Comparison of ENCODE assay signal across 11 mouse cellular contexts in the genomic region with DNA sequence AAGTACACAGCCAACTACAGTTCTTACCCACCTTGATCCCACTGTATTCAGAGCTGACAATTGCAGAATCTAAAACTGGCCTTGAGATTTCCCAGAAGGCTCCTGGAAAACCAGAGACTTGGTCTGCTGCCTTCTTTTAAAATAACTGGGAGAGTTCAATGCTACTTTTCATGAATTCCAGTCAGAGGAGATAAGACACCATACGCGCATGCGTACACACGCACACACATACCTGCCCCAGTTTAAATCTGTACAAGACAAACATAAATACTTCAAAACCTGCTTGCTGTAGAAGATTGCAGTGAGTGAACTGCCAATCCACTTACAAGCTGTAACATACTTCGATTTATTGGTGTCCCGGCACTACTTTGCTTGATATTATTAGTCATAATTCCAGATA.
"Had no signal": no experiment of that assay in that cellular context is flagged by ENCODE, and none has a peak within 500 bp of the region (broad histone marks: within the 10 kb centered on the region; RNA-seq: fewer than 3 reads in every experiment).

No protein-coding gene starts in this region.

- H3K9me3 ChIP-seq: midbrain, embryonic 10.5 days; midbrain, embryonic 12.5 days; midbrain, embryonic 15.5 days; neural tube, embryonic 12.5 days had no signal

- H3K27me3 ChIP-seq: midbrain, embryonic 12.5 days; midbrain, embryonic 15.5 days; neural tube, embryonic 12.5 days had no signal

- DNase-seq: lung, adult 18-20 months; lung, embryonic 14.5 days; lung, postnatal 10 days; lung, postnatal 4 days; right cerebral cortex, postnatal 14 days; thymus, adult 2 months; thymus, postnatal 25 days had no signal

- H3K27ac ChIP-seq: midbrain, embryonic 10.5 days; midbrain, embryonic 12.5 days; midbrain, embryonic 15.5 days; neural tube, embryonic 12.5 days had no signal

- ATAC-seq: midbrain, embryonic 15.5 days had no signal

- H3K9ac ChIP-seq: lung, embryonic 14.5 days; midbrain, embryonic 12.5 days; midbrain, embryonic 15.5 days; neural tube, embryonic 12.5 days had no signal

- H3K36me3 ChIP-seq: midbrain, embryonic 10.5 days; midbrain, embryonic 12.5 days; midbrain, embryonic 15.5 days; neural tube, embryonic 12.5 days had no signal

- H3K4me2 ChIP-seq: lung, embryonic 14.5 days; midbrain, embryonic 12.5 days; midbrain, embryonic 15.5 days; neural tube, embryonic 12.5 days had no signal

- H3K4me3 ChIP-seq: midbrain, embryonic 10.5 days; midbrain, embryonic 12.5 days; midbrain, embryonic 15.5 days; neural tube, embryonic 12.5 days had no signal
